Mouse (Mus musculus): ENCODE results near the gene Lage3. TPM values are rescaled to one million over a fixed set of nuclear protein-coding genes. Genes with fewer than 3 reads are reported as not detected.

Gene Lage3
- 10 to 100 TPM; 20.4 to 28.5 TPM for total RNA-seq (2023)

GRCm38 (mm10) chrX:74353467-74353770 is at the start of gene Lage3:
TSS of gene Lage3 (minus strand) at chrX:74353618.

GRCm38 (mm10) chrX:74392535-74393443 is 39.4 kb upstream of the Lage3 start, which contains the start of the genes Fam3a and Ikbkg:
TSS of gene Fam3a (minus strand) at chrX:74393272.
TSS of gene Ikbkg (plus strand) at chrX:74393290.

GRCm38 (mm10) chrX:74372888-74373549 is 19.6 kb upstream of the Lage3 start, which contains the start of the genes Ubl4a and Slc10a3:
TSS of gene Ubl4a (minus strand) at chrX:74373218.
TSS of gene Slc10a3 (minus strand) at chrX:74373349.

GRCm38 (mm10) chrX:74328725-74329161 is 24.7 kb downstream of the Lage3 start, which contains the start of gene Plxna3:
TSS of gene Plxna3 (plus strand) at chrX:74329066.

GRCm38 (mm10) chrX:74312540-74313464 is 40.6 kb downstream of the Lage3 start, which contains the start of gene Fam50a:
TSS of gene Fam50a (plus strand) at chrX:74313033.

GRCm38 (mm10) chrX:74304867-74305700 is 48.3 kb downstream of the Lage3 start, which contains the start of gene Gdi1:
TSS of gene Gdi1 (plus strand) at chrX:74304998.

Other genes with a start within 250 kb of the Lage3 start
- gene Opn1mw, start 226.2 kb downstream of the Lage3 start, total RNA-seq (2023) = not detected
- 10 to 100 TPM; 24.4 to 25.0 TPM for gene Mecp2, start 218.3 kb downstream of the Lage3 start, total RNA-seq (2023)
- gene Tex28, start 185.8 kb downstream of the Lage3 start, total RNA-seq (2023) = not detected
- not detected for gene Tktl1, start 176.4 kb downstream of the Lage3 start, total RNA-seq (2023)
- gene Flna, start 103.8 kb downstream of the Lage3 start, total RNA-seq (2023) = 1,000 to 10,000 TPM; 1,644 to 1,676 TPM
- gene Emd, start 98.9 kb downstream of the Lage3 start, total RNA-seq (2023) = 10 to 100 TPM; 53.8 to 54.0 TPM
- 100 to 1,000 TPM; 337 to 345 TPM for gene Rpl10, start 82.8 kb downstream of the Lage3 start, total RNA-seq (2023)
- gene Taz, start 71.7 kb downstream of the Lage3 start, total RNA-seq (2023) = 10 to 100 TPM; 43.2 to 51.7 TPM
- 10 to 100 TPM; 27.9 to 33.7 TPM for gene Dnase1l1, start 71.3 kb downstream of the Lage3 start, total RNA-seq (2023)
- gene Atp6ap1, start 56.5 kb downstream of the Lage3 start, total RNA-seq (2023) = 100 to 1,000 TPM; 179 to 189 TPM
- gene Gdi1, start 48.6 kb downstream of the Lage3 start, total RNA-seq (2023) = 100 to 1,000 TPM; 194 to 246 TPM
- 10 to 100 TPM; 40.4 to 45.3 TPM for gene Fam50a, start 40.6 kb downstream of the Lage3 start, total RNA-seq (2023)
- gene Plxna3, start 24.6 kb downstream of the Lage3 start, total RNA-seq (2023) = under 1 TPM; 0.38 to 0.90 TPM
- 10 to 100 TPM; 20.0 to 27.4 TPM for gene Ubl4a, start 19.6 kb upstream of the Lage3 start, total RNA-seq (2023)
- 10 to 100 TPM; 17.6 to 19.3 TPM for gene Slc10a3, start 19.7 kb upstream of the Lage3 start, total RNA-seq (2023)
- 10 to 100 TPM; 10.4 to 12.5 TPM for gene Fam3a, start 39.7 kb upstream of the Lage3 start, total RNA-seq (2023)
- gene Ikbkg, start 39.7 kb upstream of the Lage3 start, total RNA-seq (2023) = 10 to 100 TPM; 27.9 to 32.9 TPM
- gene G6pdx, start 75.6 kb upstream of the Lage3 start, total RNA-seq (2023) = 100 to 1,000 TPM; 396 to 418 TPM
- not detected for gene Gm6880, start 127.8 kb upstream of the Lage3 start, total RNA-seq (2023)
- not detected for gene Olfr1326-ps1, start 221.3 kb upstream of the Lage3 start, total RNA-seq (2023)
- gene Olfr1325, start 239.1 kb upstream of the Lage3 start, total RNA-seq (2023) = not detected